Mouse (Mus musculus) embryo, embryonic 10 days (tissue): ENCODE results near the gene Taf12.
A peak's percentile ranks its signal among the peaks of the same experiment; 100 is the strongest.

Experiments
- DNase-seq: peaks from one replicate; pipeline ENCODE4 v3.0.0-alpha.2; 2015; ENCODE audit warnings: low spot score

The Taf12 gene

GRCm38 (mm10) chr4:132274156-132274862 lies at the start of gene Taf12:
Gene Taf12 (plus strand): TSS chr4:132274375.
- DNase-seq: peak; percentile 95

DNA sequence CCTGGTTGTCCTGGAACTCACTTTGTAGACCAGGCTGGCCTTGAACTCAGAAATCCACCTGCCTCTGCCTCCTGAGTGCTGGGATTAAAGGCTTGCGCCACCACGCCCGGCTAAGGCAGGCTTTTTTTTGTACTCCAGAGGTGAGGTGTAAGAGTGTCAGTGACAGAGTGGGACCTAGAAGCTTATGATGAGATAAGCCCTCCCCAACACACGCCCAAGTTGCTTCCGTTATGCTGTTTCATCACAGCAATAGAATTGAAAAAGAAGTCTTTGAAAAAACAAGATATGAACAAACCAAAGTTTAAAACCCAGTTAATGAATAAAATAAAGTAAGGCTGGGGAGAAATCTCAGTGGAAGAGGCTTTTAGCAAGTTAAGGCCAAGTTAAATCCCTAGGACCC lies 43.8 kb upstream of the Taf12 start:
- DNase-seq: no peak

GRCm38 (mm10) chr4:132234710-132235109 lies 39.5 kb upstream of the Taf12 start:
- no peak for DNase-seq

DNA sequence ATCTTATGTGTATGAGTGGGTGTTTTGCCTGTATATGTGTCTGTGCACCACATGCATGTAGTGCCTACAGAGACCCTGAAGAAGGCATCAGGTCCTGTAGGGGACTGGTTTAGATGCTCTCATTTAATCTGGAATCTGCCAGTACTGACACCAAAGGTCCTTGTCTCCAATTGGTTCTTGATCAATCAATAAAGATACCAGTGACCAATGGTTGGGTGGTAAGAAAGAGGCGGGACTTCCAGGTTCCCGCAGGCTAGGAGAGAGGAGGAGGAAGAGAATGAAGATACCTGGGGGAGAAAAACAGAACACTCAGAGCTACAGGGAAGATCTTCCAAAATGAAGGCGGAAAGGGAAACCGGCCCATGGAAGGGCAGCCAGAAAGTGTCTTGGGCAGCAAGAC lies 35.8 kb upstream of the Taf12 start:
- no peak for DNase-seq

DNA sequence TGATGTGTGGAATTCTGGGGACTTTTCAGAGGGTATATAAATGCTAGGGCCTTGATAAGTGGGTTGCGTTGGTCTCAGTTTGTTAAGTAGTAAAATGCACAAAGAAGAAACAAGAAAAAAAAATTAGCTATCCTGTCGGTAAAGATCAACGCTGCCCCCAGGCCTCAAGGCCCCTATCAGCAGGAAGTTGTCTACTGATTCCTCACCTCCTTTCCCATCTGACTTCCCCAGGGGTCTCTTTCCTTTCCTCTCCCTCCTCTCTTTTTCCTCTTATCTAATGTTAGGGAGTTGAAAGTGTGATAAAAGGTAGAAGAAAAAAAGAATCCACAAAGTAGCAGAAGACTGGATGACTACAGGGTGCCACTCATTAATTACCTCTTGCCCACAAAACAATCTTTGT lies 33.8 kb upstream of the Taf12 start:
- DNase-seq: no peak

DNA sequence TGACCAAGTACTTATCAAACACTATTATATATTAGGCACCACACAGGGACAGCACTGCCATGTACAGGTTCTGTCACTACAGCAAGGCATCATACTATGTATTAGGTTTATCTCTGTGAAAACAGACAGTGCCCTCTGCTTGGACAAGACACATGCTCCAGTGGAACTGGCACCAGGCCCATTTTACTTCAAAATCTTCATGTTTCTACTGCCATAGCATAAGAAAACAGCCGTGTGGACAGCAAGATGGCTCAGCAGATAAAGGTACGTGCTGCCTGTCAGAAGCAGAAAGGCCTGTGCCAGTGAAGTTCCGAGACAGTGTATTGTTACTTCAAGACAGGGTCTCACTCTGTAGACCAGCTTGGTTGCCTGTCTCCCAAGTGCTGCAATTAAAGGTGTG lies 33.0 kb upstream of the Taf12 start:
- DNase-seq: no peak

GRCm38 (mm10) chr4:132245643-132246042 lies 28.5 kb upstream of the Taf12 start:
- no peak for DNase-seq

GRCm38 (mm10) chr4:132247451-132247997 lies 26.7 kb upstream of the Taf12 start:
- DNase-seq: no peak

- DNase-seq: no peak
Measured at GRCm38 (mm10) chr4:132251596-132251995, 22.6 kb upstream of the Taf12 start.

DNA sequence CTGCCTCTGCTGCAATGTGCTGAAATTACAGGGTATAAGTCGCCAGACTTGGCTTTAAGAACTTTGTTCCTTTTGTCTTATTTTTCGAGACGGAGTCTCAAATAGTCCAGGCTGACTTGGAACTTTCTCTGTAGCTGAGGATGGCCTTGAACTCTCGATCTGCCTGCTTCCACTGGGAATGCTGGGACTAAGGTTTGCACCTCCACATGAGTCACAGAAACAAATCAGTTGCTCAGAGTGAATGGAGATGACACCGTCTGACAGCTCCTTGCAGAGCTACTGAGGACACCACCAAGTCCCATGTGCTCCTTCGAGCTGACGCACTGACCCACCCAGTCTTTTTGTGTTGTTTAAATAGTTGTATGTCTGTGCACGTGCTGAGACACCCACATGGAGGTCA lies 21.0 kb upstream of the Taf12 start:
- no peak for DNase-seq

DNA sequence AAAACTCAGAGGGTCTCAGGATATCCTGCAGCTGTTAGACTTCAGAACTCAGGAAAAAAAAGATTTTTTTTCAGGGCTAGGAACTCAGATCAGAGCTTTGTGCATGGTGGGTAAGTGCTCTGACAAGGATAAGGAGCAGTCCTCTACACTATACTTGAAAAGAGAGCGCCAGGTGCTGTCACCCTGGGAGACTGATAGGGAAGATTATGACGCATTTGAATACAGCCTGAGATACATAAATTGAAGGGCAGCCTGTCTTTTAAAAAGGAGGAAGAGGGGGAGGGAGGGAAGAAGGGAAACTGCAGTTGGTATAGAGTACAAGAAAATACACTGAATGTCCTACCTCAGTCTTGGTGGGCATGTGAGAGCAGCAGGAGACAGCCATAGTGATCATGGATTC lies 20.6 kb upstream of the Taf12 start:
- DNase-seq: no peak

- DNase-seq: no peak
Measured at GRCm38 (mm10) chr4:132254986-132255385, 19.2 kb upstream of the Taf12 start.

GRCm38 (mm10) chr4:132256384-132256783 lies 17.8 kb upstream of the Taf12 start:
- no peak for DNase-seq

DNA sequence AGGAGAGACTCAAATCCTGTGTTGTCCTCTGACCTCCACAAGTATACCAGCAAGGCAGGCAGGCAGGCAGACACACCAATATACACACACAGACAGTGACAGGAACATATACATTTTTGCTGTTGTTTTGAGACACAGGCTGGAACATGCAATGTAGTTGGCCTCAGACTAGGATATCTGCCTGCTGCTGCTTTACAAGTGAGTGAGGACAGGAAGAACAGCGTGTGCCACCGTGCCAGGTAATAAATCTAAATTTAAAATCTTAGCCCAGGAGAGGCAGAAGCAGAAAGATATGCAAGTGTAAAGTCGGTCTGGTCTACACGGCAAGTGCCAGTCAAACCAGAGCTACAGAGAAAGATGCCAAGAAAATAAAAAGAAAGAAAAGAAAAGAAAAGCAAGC lies 14.9 kb upstream of the Taf12 start:
- DNase-seq: no peak

DNA sequence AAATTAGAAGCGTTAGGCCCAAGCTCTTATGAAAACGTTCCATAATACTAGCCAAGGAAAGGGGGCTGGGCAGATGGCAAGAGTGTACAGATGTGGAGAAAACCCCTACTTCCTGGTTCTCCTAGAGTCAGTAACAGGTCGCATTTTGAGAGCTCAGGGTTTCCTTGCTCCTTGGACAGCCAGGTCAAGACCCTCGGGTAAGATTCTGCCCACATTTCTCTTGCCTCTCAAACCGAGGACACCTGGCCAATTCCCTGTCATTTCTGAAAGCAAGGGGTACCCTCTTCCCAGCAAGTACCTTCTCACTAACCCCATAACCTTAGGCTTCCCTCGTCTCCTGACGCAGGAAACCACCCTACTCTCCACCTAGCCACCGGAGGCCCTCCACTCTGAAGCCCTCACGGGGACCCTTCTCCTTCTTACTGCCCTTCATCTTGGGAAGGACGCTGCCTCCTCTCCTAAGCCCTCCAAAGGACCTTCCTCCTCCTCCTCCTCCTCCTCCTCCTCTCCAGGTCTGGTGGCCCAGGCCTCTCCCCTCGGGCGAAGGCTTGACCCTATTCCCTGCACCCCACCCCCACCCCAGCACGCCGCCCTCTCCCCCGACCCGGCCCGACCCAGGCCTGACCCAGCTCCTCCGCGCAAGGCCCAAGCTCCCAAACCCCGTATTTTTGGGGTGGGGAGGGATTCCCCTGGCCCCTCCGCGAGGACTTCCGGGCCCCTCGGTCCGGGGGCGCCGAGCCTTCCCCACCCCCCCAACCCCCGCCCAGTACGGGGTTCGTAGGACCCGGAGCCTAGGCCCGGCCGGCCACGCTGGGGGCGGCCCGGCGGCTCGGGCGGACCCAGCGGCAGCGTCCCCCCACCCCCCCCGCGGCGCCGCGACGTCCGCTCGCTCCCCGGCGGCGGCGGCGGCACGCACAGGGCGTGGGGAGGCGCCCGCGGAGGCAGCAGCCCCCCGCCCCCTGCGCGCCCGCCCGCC lies 13.5 kb upstream of the Taf12 start:
- DNase-seq: peak; percentile 55

GRCm38 (mm10) chr4:132261514-132262357 lies 12.4 kb upstream of the Taf12 start, which contains the start of gene Gmeb1:
Gene Gmeb1 (minus strand): TSS chr4:132261602.
- peak; percentile 83 for DNase-seq

DNA sequence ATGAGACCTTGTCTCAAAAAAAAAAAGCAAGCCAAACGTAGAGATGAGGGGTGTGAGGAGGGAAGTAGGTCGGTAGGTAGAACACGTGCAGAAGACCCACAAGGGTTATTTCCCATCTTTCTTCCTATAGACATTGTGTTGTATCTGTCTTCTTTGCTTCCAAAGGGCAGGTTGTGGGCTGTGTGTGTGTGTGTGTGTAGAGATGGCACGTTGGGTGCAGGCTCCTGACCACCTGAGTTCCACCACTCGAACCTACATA lies 11.9 kb upstream of the Taf12 start:
- no peak for DNase-seq

GRCm38 (mm10) chr4:132263313-132263712 lies 10.9 kb upstream of the Taf12 start:
- no peak for DNase-seq

- DNase-seq: no peak
Measured at GRCm38 (mm10) chr4:132266835-132267349, 7.3 kb upstream of the Taf12 start.

- peak; percentile 50 for DNase-seq
Measured at GRCm38 (mm10) chr4:132268871-132269739, 5.1 kb upstream of the Taf12 start.
